Mouse (Mus musculus): Measurements from ENCODE around the gene Mrps18b. TPM values are rescaled to one million over a fixed set of nuclear protein-coding genes. Genes with fewer than 3 reads are reported as not detected.
A peak's percentile ranks its signal among the peaks of the same experiment; 100 is the strongest.

The Mrps18b gene
- polyA plus RNA-seq, 2 experiments: 51.6 to 74.1 TPM

DNA sequence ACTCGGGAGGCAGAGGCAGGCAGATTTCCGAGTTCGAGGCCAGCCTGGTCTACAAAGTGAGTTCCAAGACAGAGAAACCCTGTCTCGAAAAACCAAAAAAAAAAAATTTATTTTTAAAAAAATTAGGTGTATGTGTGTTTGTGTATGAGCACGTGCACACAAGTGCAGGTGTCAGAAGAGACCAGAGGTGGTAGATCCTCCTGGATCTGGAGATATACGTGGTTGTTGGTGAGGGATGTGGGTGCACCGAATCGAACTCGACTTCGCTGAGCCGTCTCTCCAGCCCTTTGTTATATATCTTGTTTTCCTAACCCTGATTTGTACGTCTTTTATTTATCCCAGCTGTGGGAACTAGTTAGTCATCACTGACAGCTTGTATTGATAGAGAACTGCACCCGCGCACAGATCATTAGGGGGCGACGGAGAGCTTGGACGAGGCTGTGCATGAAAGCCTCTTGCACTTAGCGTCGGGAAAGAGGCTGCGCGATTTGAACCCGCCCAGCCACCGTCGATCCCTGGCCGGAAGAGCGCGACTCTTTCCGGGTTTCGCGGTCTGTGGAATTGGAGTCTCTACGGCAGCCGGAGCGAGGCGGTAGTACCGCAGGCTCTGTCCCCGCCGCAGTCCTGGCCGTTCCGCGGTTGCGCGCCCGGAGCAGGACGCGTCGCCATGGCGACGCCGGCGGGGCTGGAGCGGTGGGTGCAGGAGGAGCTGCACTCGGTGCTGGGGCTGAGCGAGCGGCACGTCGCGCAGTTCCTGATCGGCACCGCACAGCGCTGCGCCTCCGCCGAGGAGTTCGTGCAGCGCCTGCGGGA lies 36.7 kb downstream of the Mrps18b start, which contains the start of gene Dhx16:
Gene Dhx16, plus strand, starts transcription at position 575 of the 813 bp plus-strand sequence.
- ATAC-seq (ENCODE audit: insufficient read depth): peak; percentile 91
- peak within 1 kb of the TSS; percentile 40; the same call in 1 of the 2 replicates for H3K27ac ChIP-seq
- no peaks in the 10 kb centered on the region for H3K9me3 ChIP-seq (ENCODE audit: control insufficient read depth, low read length)
- peaks cover 4 to 8% of the 10 kb centered on the region in 2 experiments; a peak in 2 of 4 replicates for H3K4me1 ChIP-seq (replicated peaks; ENCODE audit: control insufficient read depth in 2 of 2, insufficient read depth in 2 of 2, low read length in 1 of 2)
- H3K9ac ChIP-seq (replicated peaks): peak within 1 kb of the TSS; percentile 79
- WGBS (ENCODE audit: insufficient replicate concordance): 5% methylated on average over 66 of the region's 66 CpGs
- peak within 1 kb of the TSS; percentile 79 for H3K4me2 ChIP-seq (ENCODE audit: low read depth)
- peak; percentile 94 for TF ChIP-seq CTCF (IDR thresholded peaks at IDR 0.05; ENCODE audit: low read depth)
- peak; percentile 39; the same call in 1 of the 2 replicates for TF ChIP-seq EP300 (IDR thresholded peaks at IDR 0.05; ENCODE audit: low read depth)
- DNase-seq (ENCODE audit: low read depth in 3 of 3, low spot score in 3 of 3): peak; percentile 88 to 91 (median 89)
- H3K36me3 ChIP-seq (replicated peaks; ENCODE audit: control insufficient read depth, insufficient read depth, low read depth): peaks cover 18% of the 10 kb centered on the region
- no peaks in the 10 kb centered on the region for H3K27me3 ChIP-seq (ENCODE audit: control insufficient read depth, insufficient read depth, low read length)
- H3K4me3 ChIP-seq (ENCODE audit: insufficient read depth in 1 of 2, low read depth in 2 of 2, low read length in 2 of 2): peak within 1 kb of the TSS; percentile 65 to 91

DNA sequence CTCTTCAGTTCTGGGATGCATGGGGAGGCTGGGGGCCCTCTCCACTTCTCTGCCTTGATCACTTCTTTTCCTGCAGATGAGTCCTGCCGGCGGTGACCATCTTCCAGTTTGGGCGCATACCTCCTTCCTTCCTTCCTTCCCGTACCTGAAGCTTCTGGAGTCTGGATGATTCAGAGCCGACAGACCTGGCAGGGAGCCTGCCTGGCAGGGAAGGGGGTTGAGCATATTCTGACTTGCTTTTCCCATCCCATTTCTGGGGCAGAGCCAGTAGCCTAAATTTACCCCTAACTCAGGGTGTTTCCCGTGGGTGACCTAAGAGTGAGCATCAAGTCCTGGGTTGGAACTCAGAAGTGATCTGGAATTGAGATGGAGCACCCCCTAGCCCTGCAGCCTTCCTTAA lies 41.5 kb downstream of the Mrps18b start:
- 80% methylated on average over 6 of the region's 6 CpGs for WGBS (ENCODE audit: insufficient replicate concordance)
- no peak for TF ChIP-seq CTCF (IDR thresholded peaks at IDR 0.05; ENCODE audit: low read depth)
- no peak for TF ChIP-seq EP300 (IDR thresholded peaks at IDR 0.05; ENCODE audit: low read depth)
- H3K9ac ChIP-seq (replicated peaks): no peak overlapping the region
- ATAC-seq (ENCODE audit: insufficient read depth) (no peak), DNase-seq (ENCODE audit: low read depth in 3 of 3, low spot score in 3 of 3) (no peak)
- no peaks in the 10 kb centered on the region for H3K36me3 ChIP-seq (replicated peaks; ENCODE audit: control insufficient read depth, insufficient read depth, low read depth)
- peaks cover 8 to 11% of the 10 kb centered on the region in 2 experiments for H3K4me1 ChIP-seq (replicated peaks; ENCODE audit: control insufficient read depth in 2 of 2, insufficient read depth in 2 of 2, low read length in 1 of 2)
- no peak overlapping the region for H3K27ac ChIP-seq
- H3K4me3 ChIP-seq (ENCODE audit: insufficient read depth in 1 of 2, low read depth in 2 of 2, low read length in 2 of 2): no peak overlapping the region
- H3K9me3 ChIP-seq (ENCODE audit: control insufficient read depth, low read length): peaks cover 3% of the 10 kb centered on the region
- H3K4me2 ChIP-seq (ENCODE audit: low read depth): no peak overlapping the region
- no peaks in the 10 kb centered on the region; the same call in 1 of the 2 replicates for H3K27me3 ChIP-seq (ENCODE audit: control insufficient read depth, insufficient read depth, low read length)

DNA sequence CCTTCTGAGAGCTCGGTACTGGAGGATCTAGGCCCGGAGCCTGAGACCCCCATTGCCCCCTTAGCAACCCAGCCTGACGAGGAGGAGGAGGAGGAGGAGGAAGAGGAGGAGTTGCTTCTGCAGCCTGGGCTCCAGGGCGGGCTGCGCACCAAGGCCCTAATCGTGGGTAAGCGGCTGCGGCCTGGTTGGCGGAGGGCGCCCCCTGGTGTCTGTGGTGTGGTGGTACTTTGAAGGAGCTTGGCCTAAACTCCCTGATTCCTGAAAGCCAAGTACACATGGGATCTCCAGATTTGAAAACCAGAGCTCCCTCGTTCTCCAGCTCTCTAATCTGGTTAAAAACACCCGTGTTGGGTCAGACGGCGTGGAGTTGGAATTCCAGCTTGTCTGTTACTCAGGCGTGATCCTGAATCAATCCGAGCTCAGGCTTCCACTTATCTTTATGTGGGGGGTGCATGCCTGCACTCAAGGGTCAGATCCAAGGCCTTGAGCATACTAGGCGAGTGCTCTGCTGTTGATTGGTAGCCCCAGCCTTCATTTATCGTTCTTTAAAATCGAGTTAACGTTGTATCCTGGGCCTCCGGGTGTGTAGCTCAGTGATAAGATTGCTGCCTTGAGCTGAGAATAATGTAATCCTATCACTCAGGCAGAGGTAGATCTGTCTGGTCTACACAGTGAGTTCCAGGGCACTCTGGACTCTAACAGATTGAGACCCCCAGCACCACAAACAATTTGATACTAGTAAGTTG lies 42.2 kb downstream of the Mrps18b start:
- Histone ChIP-seq H3K36me3 (replicated peaks; ENCODE audit: control insufficient read depth, insufficient read depth, low read depth) (no peaks in the 10 kb centered on the region), H3K4me3 (ENCODE audit: insufficient read depth in 1 of 2, low read depth in 2 of 2, low read length in 2 of 2) (no peak overlapping the region), H3K27ac (no peak overlapping the region), H3K4me1 (replicated peaks; ENCODE audit: control insufficient read depth in 2 of 2, insufficient read depth in 2 of 2, low read length in 1 of 2) (peaks cover 8 to 13% of the 10 kb centered on the region in 2 experiments), H3K9ac (replicated peaks) (no peak overlapping the region), H3K4me2 (ENCODE audit: low read depth) (peak overlapping the region; percentile 45), H3K27me3 (ENCODE audit: control insufficient read depth, insufficient read depth, low read length) (peaks cover 5% of the 10 kb centered on the region), H3K9me3 (ENCODE audit: control insufficient read depth, low read length) (peaks cover 3% of the 10 kb centered on the region)
- DNase-seq (ENCODE audit: low read depth in 3 of 3, low spot score in 3 of 3) (peak in 2 of 3 experiments; percentile 62 to 72), ATAC-seq (ENCODE audit: insufficient read depth) (peak; percentile 65)
- WGBS (ENCODE audit: insufficient replicate concordance): 7% methylated on average over 21 of the region's 21 CpGs
- TF ChIP-seq EP300 (IDR thresholded peaks at IDR 0.05; ENCODE audit: low read depth) (0 out of 2 replicates have a peak, but pooled peaks have one; percentile 17), CTCF (IDR thresholded peaks at IDR 0.05; ENCODE audit: low read depth) (peak; percentile 99)

- peak overlapping the region; percentile 26 for H3K4me2 ChIP-seq (ENCODE audit: low read depth)
- H3K27ac ChIP-seq: no peak overlapping the region
- WGBS (ENCODE audit: insufficient replicate concordance): 32% methylated on average over 8 of the region's 8 CpGs
- no peak overlapping the region for H3K9ac ChIP-seq (replicated peaks)
- H3K4me1 ChIP-seq (replicated peaks; ENCODE audit: control insufficient read depth in 2 of 2, insufficient read depth in 2 of 2, low read length in 1 of 2): peaks cover 8 to 13% of the 10 kb centered on the region in 2 experiments
- peaks cover 3% of the 10 kb centered on the region for H3K9me3 ChIP-seq (ENCODE audit: control insufficient read depth, low read length)
- DNase-seq (ENCODE audit: low read depth in 3 of 3, low spot score in 3 of 3) (no peak), ATAC-seq (ENCODE audit: insufficient read depth) (no peak)
- peaks cover 33% of the 10 kb centered on the region for H3K27me3 ChIP-seq (ENCODE audit: control insufficient read depth, insufficient read depth, low read length)
- no peaks in the 10 kb centered on the region for H3K36me3 ChIP-seq (replicated peaks; ENCODE audit: control insufficient read depth, insufficient read depth, low read depth)
- peak; percentile 75 for TF ChIP-seq CTCF (IDR thresholded peaks at IDR 0.05; ENCODE audit: low read depth)
- no peak for TF ChIP-seq EP300 (IDR thresholded peaks at IDR 0.05; ENCODE audit: low read depth)
- peak overlapping the region in 1 of 2 experiments; percentile 10; a peak in 2 of 4 replicates for H3K4me3 ChIP-seq (ENCODE audit: insufficient read depth in 1 of 2, low read depth in 2 of 2, low read length in 2 of 2)
Observed at GRCm38 (mm10) chr17:35870884-35871696, 45.1 kb downstream of the Mrps18b start.
